Mouse (Mus musculus) frontal cortex, postnatal 10 days (tissue): ENCODE results near the gene Extl1.
A peak's percentile ranks its signal among the peaks of the same experiment; 100 is the strongest.

Experiments
- DNase-seq, 2 experiments: peaks; one replicate each; pipeline ENCODE4 v3.0.0; 2022; ENCODE audit warnings: low spot score in 2 of 2, mixed read lengths in 1 of 2

Gene Extl1

GRCm38 (mm10) chr4:134314081-134314655, 69.5 kb downstream of the Extl1 start:
- DNase-seq = no peak

GRCm38 (mm10) chr4:134312901-134313300, 70.7 kb downstream of the Extl1 start:
- DNase-seq = no peak

GRCm38 (mm10) chr4:134312341-134312740, 71.3 kb downstream of the Extl1 start:
- DNase-seq = no peak

- DNase-seq = no peak
Observed at GRCm38 (mm10) chr4:134311784-134312183, 71.9 kb downstream of the Extl1 start.

GRCm38 (mm10) chr4:134310656-134311055, 73.0 kb downstream of the Extl1 start:
- DNase-seq = no peak

GRCm38 (mm10) chr4:134310106-134310505, 73.5 kb downstream of the Extl1 start:
- DNase-seq = no peak

GRCm38 (mm10) chr4:134307367-134308072, 76.1 kb downstream of the Extl1 start:
- DNase-seq = peak; percentile 64 to 67

- no peak for DNase-seq
Observed at GRCm38 (mm10) chr4:134306963-134307362, 76.7 kb downstream of the Extl1 start.
